Mouse (Mus musculus): Measurements from ENCODE around the gene Wdcp. TPM values are rescaled to one million over a fixed set of nuclear protein-coding genes. Genes with fewer than 3 reads are reported as not detected.
"Not testable (repeated sequence)": the region's sequence is repeated elsewhere in the genome, so short reads cannot be mapped to it uniquely, and the experiment has no call there.

Gene Wdcp
- total RNA-seq, 2 experiments from 2014 or later = 5.5 to 7.6 TPM

- no peak overlapping the region for H3K27ac ChIP-seq
- H3K4me3 ChIP-seq = no peak overlapping the region
- TF ChIP-seq CTCF (IDR thresholded peaks at IDR 0.05) = no peak
- DNase-seq = no peak
- intact Hi-C loops (cut with DNase I) = no loop called here
Measured at GRCm38 (mm10) chr12:4873531-4873930, 30.4 kb downstream of the Wdcp start.

DNA sequence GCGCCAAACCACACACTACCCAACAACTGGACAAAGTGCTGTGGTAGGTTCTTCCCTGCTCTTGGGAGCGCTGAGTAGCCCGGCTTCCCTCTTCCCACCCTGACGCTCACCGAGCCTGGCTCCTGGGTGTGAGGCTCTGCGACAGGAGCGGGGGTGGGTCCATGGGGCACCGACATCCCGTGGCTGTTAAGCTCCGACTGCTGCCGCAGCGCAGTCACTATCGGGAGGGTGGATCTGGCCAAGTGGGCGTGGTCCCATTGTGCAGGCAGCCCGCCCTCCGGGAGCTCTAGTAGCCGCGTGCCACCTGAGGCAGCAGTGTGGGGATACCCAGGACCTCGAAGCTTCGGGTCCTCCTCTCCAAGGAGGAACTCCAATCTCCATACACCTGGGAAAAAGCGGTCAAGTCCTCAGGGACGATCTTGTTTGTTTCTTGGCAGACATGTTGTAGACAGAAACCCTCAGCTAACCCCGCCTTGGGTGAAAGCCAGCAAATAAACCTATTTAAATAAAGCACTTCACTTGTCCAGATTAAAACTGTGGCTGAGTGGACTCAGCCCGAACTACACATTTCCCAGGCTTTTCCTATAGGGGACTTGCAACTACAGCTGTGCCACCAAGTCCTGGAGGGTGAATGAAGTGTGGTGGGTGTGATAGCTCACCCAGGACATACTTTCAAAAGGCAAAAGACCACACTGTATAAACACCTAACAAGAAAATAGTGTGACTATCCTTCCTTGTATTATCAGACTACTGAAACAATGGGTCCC, 31.2 kb downstream of the Wdcp start, which contains the start of gene Mfsd2b:
Mfsd2b (minus strand) TSS at position 199 of the 767 bp plus-strand sequence.
- intact Hi-C loops (cut with DNase I) = no loop called here
- DNase-seq = peak; percentile 80
- Histone ChIP-seq H3K4me3 (peak within 1 kb of the TSS; percentile 57), H3K27ac (no peak within 1 kb of the TSS)
- no peak for TF ChIP-seq CTCF (IDR thresholded peaks at IDR 0.05)

GRCm38 (mm10) chr12:4875623-4876022, 32.5 kb downstream of the Wdcp start:
- no peak for TF ChIP-seq CTCF (IDR thresholded peaks at IDR 0.05)
- H3K4me3 ChIP-seq = no peak overlapping the region
- intact Hi-C loops (cut with DNase I) = loop anchor here (5.0 kb wide), 1 partner anchor 42 kb away; the partner anchor contains the start of gene Atad2b
- no peak overlapping the region for H3K27ac ChIP-seq
- DNase-seq = no peak

DNA sequence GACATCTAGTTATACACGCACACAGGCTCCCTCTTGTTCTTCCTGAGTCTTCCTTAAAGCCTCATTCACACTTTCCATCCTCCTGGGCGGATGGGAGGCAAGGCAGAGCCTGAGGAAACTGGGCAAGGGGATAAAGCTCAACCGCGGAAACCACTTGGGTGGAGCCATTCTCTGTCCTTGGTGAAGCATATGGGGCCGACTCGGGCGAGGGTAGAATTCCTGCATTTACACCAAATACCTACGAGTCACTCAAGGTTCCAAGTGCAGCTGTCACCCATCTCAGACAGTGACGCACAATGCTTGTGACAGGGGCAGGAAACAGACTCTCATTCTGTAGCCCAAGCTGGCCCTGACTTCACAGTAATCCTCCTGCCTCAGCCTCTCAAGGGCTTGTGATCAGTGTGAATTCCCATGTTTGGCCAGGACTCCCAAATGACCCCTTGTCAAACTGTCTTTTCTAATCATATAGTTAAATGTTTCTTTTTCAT, 35.2 kb downstream of the Wdcp start:
- no peak for TF ChIP-seq CTCF (IDR thresholded peaks at IDR 0.05)
- DNase-seq = no peak
- H3K27ac ChIP-seq = no peak overlapping the region
- no peak overlapping the region for H3K4me3 ChIP-seq
- intact Hi-C loops (cut with DNase I) = loop anchor here (5.0 kb wide), 1 partner anchor 39 kb away; the partner anchor contains the start of gene Atad2b

GRCm38 (mm10) chr12:4879048-4879447, 35.9 kb downstream of the Wdcp start:
- DNase-seq = no peak
- Histone ChIP-seq H3K4me3 (no peak overlapping the region), H3K27ac (no peak overlapping the region)
- TF ChIP-seq CTCF (IDR thresholded peaks at IDR 0.05) = peak; percentile 54
- intact Hi-C loops (cut with DNase I) = loop anchor here (5.0 kb wide), 1 partner anchor 38 kb away; the partner anchor contains the start of gene Atad2b

GRCm38 (mm10) chr12:4882086-4882485, 39.0 kb downstream of the Wdcp start:
- intact Hi-C loops (cut with DNase I) = no loop called here
- no peak for TF ChIP-seq CTCF (IDR thresholded peaks at IDR 0.05)

GRCm38 (mm10) chr12:4885062-4885461, 42.0 kb downstream of the Wdcp start:
- TF ChIP-seq CTCF (IDR thresholded peaks at IDR 0.05) = no peak
- Histone ChIP-seq H3K4me3 (no peak overlapping the region), H3K27ac (no peak overlapping the region)
- DNase-seq = no peak
- intact Hi-C loops (cut with DNase I) = no loop called here

More at GRCm38 (mm10) chr12:4882086-4882485, 39.0 kb downstream of the Wdcp start:
- DNase-seq = no peak
- no peak overlapping the region for H3K27ac ChIP-seq
- no peak overlapping the region for H3K4me3 ChIP-seq

- H3K27ac ChIP-seq; intact Hi-C loops (cut with DNase I); H3K4me3 ChIP-seq; DNase-seq: not testable (repeated sequence)
Measured at GRCm38 (mm10) chr12:4886581-4886980, 43.5 kb downstream of the Wdcp start.

GRCm38 (mm10) chr12:4888739-4889138, 45.6 kb downstream of the Wdcp start:
- TF ChIP-seq CTCF (IDR thresholded peaks at IDR 0.05) = no peak
- no peak for DNase-seq
- Histone ChIP-seq H3K4me3 (no peak overlapping the region), H3K27ac (peak overlapping the region; percentile 77)
- intact Hi-C loops (cut with DNase I) = no loop called here

- Histone ChIP-seq H3K4me3 (no peak overlapping the region), H3K27ac (peak overlapping the region; percentile 77)
- intact Hi-C loops (cut with DNase I) = no loop called here
- peak; percentile 38 for DNase-seq
- no peak for TF ChIP-seq CTCF (IDR thresholded peaks at IDR 0.05)
Measured at GRCm38 (mm10) chr12:4889251-4889650, 46.1 kb downstream of the Wdcp start.

GRCm38 (mm10) chr12:4889891-4890290, 46.8 kb downstream of the Wdcp start:
- no peak overlapping the region for H3K4me3 ChIP-seq
- intact Hi-C loops (cut with DNase I) = no loop called here
- H3K27ac ChIP-seq = peak overlapping the region; percentile 77
- DNase-seq = no peak
- TF ChIP-seq CTCF (IDR thresholded peaks at IDR 0.05) = no peak

- Histone ChIP-seq H3K4me3 (no peak overlapping the region), H3K27ac (no peak overlapping the region)
- intact Hi-C loops (cut with DNase I) = no loop called here
- TF ChIP-seq CTCF (IDR thresholded peaks at IDR 0.05) = no peak
- DNase-seq = no peak
Measured at GRCm38 (mm10) chr12:4898024-4898423, 54.9 kb downstream of the Wdcp start.

GRCm38 (mm10) chr12:4905946-4906345, 62.8 kb downstream of the Wdcp start:
- TF ChIP-seq CTCF (IDR thresholded peaks at IDR 0.05) = no peak
- H3K27ac ChIP-seq = no peak overlapping the region
- intact Hi-C loops (cut with DNase I) = no loop called here
- H3K4me3 ChIP-seq = peak overlapping the region; percentile 83; the same call in 1 of the 2 replicates
- DNase-seq = no peak
